Mouse (Mus musculus) brain, adult 2 months (tissue): ENCODE measurements around the gene Cd300ld2.
A peak's percentile ranks its signal among the peaks of the same experiment; 100 is the strongest.
"Not testable (repeated sequence)": the region's sequence is repeated elsewhere in the genome, so short reads cannot be mapped to it uniquely, and the experiment has no call there.

ENCODE experiments used
- DNase-seq: peaks from one replicate; pipeline ENCODE4 v3.0.0; 2011; ENCODE audit warnings: low read depth, low spot score

The Cd300ld2 gene

GRCm38 (mm10) chr11:115016093-115016492, at the start of gene Cd300ld2:
Cd300ld2 (minus strand) TSS chr11:115016193.
- not testable (repeated sequence) for DNase-seq

GRCm38 (mm10) chr11:115062077-115062476, 46.1 kb upstream of the Cd300ld2 start, which contains the start of gene Cd300e:
Cd300e (minus strand) TSS chr11:115062177.
- no peak for DNase-seq

GRCm38 (mm10) chr11:115059797-115060196, 43.8 kb upstream of the Cd300ld2 start:
- no peak for DNase-seq

GRCm38 (mm10) chr11:115058701-115059100, 42.7 kb upstream of the Cd300ld2 start:
- no peak for DNase-seq

GRCm38 (mm10) chr11:115054537-115054936, 38.5 kb upstream of the Cd300ld2 start:
- DNase-seq = no peak

- DNase-seq = no peak
These were observed 37.0 kb upstream of the Cd300ld2 start for GRCm38 (mm10) chr11:115052991-115053390.

GRCm38 (mm10) chr11:115052206-115052605, 36.2 kb upstream of the Cd300ld2 start:
- DNase-seq = no peak

- DNase-seq = peak; percentile 98
These were observed 33.4 kb upstream of the Cd300ld2 start for GRCm38 (mm10) chr11:115049282-115049895.

GRCm38 (mm10) chr11:115048259-115048658, 32.3 kb upstream of the Cd300ld2 start, which contains the start of gene Cd300ld3:
Cd300ld3 (minus strand) TSS chr11:115048409.
- no peak for DNase-seq

GRCm38 (mm10) chr11:115037669-115038068, 21.7 kb upstream of the Cd300ld2 start, which contains the start of gene Cd300ld5:
Cd300ld5 (minus strand) TSS chr11:115037769.
- DNase-seq = not testable (repeated sequence)

GRCm38 (mm10) chr11:115026912-115027311, 10.9 kb upstream of the Cd300ld2 start, which contains the start of gene Cd300ld4:
Cd300ld4 (minus strand) TSS chr11:115027012.
- DNase-seq = not testable (repeated sequence)

- peak; percentile 13 for DNase-seq
These were observed 11.9 kb downstream of the Cd300ld2 start for GRCm38 (mm10) chr11:115004070-115004469.

- DNase-seq = peak; percentile 39
These were observed 14.4 kb downstream of the Cd300ld2 start, which contains the start of gene Cd300c2 for GRCm38 (mm10) chr11:115001474-115002040. Cd300c2 (minus strand) TSS chr11:115001880.

- DNase-seq = no peak
These were observed 26.2 kb downstream of the Cd300ld2 start, which contains the start of gene Cd300ld for GRCm38 (mm10) chr11:114989793-114990192. Cd300ld (minus strand) TSS chr11:114989922.

GRCm38 (mm10) chr11:114981866-114982265, 34.1 kb downstream of the Cd300ld2 start:
- peak; percentile 55 for DNase-seq

GRCm38 (mm10) chr11:114972726-114973125, 43.3 kb downstream of the Cd300ld2 start:
- peak; percentile 42 for DNase-seq

GRCm38 (mm10) chr11:114968752-114969207, 47.2 kb downstream of the Cd300ld2 start, which contains the start of gene Cd300c:
Cd300c (minus strand) TSS chr11:114969157.
- DNase-seq = peak; percentile 27

- peak; percentile 45 for DNase-seq
These were observed 50.7 kb downstream of the Cd300ld2 start for GRCm38 (mm10) chr11:114965182-114965828.

GRCm38 (mm10) chr11:114960369-114960768, 55.6 kb downstream of the Cd300ld2 start:
- DNase-seq = peak; percentile 15
